Mouse (Mus musculus) heart, embryonic 13.5 days (tissue): ENCODE data around the gene Fbxl17. TPM values are rescaled to one million over a fixed set of nuclear protein-coding genes. Genes with fewer than 3 reads are reported as not detected.

Experiments
- ATAC-seq: fragments of 200-750 bp; cut with Nextera tagmentation; 2 replicates; pipeline ENCODE4 v1.8.0; 2017; ENCODE audit warnings: moderate TSS enrichment; ENCODE audit not compliant: insufficient number of reproducible peaks, low FRiP score, low TSS enrichment; ENCODE audit errors: extremely low read depth
- H3K27ac ChIP-seq: fragments of 300-500 bp; sonication (generic); replicated peaks from 2 replicates; pipeline ENCODE4 v1.5.1; 2015; ENCODE audit warnings: moderate library complexity, mild to moderate bottlenecking, inconsistent platforms
- H3K27me3 ChIP-seq: fragments of 300-500 bp; sonication (generic); replicated peaks from 2 replicates; pipeline ENCODE4 v1.6.1; 2015; ENCODE audit warnings: mild to moderate bottlenecking, inconsistent platforms
- H3K36me3 ChIP-seq: fragments of 300-500 bp; sonication (generic); 2 replicates; pipeline ENCODE4 v1.6.1; 2015; ENCODE audit warnings: mild to moderate bottlenecking, inconsistent platforms
- H3K4me1 ChIP-seq: fragments of 300-500 bp; sonication (generic); 2 replicates; pipeline ENCODE4 v1.6.1; 2015; ENCODE audit warnings: inconsistent platforms
- H3K4me2 ChIP-seq: fragments of 300-500 bp; sonication (generic); 2 replicates; pipeline ENCODE4 v1.6.1; 2015; ENCODE audit warnings: inconsistent platforms, mild to moderate bottlenecking, moderate library complexity
- H3K4me3 ChIP-seq: fragments of 300-500 bp; sonication (generic); 2 replicates; pipeline ENCODE4 v1.5.1; 2015; ENCODE audit warnings: moderate library complexity, mild to moderate bottlenecking, inconsistent platforms
- H3K9ac ChIP-seq: fragments of 300-500 bp; sonication (generic); 2 replicates; pipeline ENCODE4 v1.6.1; 2015; ENCODE audit warnings: inconsistent platforms, mild to moderate bottlenecking, moderate library complexity
- H3K9me3 ChIP-seq: fragments of 300-500 bp; sonication (generic); 2 replicates; pipeline ENCODE4 v1.6.1; 2016; ENCODE audit warnings: inconsistent platforms
- WGBS: fragments of 180-500 bp; shearing (Covaris S2); methylation state at CpG from one replicate; pipeline ENCODE4 v1.1.7; 2015; ENCODE audit warnings: mixed read lengths; 5-methylcytosine and 5-hydroxymethylcytosine counted together
- polyA plus RNA-seq: library from polyadenylated mRNA; unstranded; fragments of >200 nt; fragmentation: Nextera tagmentation; extraction: Ambion mirVana; gene quantifications from 2 replicates; pipeline ENCODE4 v1.2.1, GENCODE M21; 2015

The Fbxl17 gene
- polyA plus RNA-seq, 1 experiment from 2014 or later: 6.3 TPM

DNA sequence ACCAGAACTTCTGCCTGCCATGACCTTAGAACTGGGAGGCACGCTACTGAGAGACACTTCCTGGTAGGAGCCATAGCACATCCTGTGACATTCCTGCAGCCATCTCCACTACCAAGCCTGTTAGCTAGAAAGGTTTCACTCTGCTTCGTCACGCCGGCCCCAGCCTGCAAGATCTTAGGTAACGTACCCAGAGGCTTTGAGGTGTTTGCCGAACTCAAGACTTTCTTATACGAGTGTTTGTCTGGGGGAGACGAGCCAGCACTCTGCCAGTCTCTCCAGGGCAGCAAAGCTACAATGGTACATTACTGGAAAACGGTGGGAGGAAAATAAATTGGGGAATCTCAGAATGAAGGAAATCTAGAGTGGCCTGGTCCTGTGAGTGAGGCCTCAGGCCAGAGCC lies 292.1 kb downstream of the Fbxl17 start:
- WGBS: 86% methylated on average over 9 of the region's 9 CpGs
- peaks cover 10% of the 10 kb centered on the region for H3K4me1 ChIP-seq
- H3K9me3 ChIP-seq: 0 out of 2 replicates have a peak, but pooled peaks cover 3% of the 10 kb centered on the region
- H3K4me2 ChIP-seq: no peak overlapping the region
- H3K4me3 ChIP-seq: no peak overlapping the region
- ATAC-seq: no peak
- no peak overlapping the region for H3K27ac ChIP-seq
- H3K36me3 ChIP-seq: peaks cover 8% of the 10 kb centered on the region
- H3K27me3 ChIP-seq: no peaks in the 10 kb centered on the region
- H3K9ac ChIP-seq: no peak overlapping the region

DNA sequence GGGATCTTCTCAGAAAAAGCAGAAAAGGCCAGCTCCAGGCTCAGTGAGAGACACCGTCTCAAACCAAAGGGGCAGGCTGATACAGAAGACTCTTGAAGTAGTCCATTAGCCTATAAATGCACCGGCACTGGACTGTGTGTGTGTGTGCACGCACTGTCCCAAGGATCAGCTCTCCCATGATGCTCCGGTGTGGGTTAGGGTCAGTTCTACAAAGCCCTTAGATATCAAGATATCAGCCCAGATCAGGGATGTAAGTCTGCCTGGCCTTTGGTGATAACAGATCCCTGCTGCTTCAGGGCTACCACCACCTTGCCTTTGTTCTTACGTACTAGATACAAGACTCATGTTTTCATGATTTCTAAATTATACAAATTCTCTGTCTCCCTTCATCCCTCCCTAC lies 294.5 kb downstream of the Fbxl17 start:
- Histone ChIP-seq H3K4me3 (no peak overlapping the region), H3K27me3 (no peaks in the 10 kb centered on the region), H3K4me1 (peaks cover 10% of the 10 kb centered on the region), H3K9ac (no peak overlapping the region), H3K36me3 (peaks cover 5% of the 10 kb centered on the region; the same call in 1 of the 2 replicates), H3K9me3 (0 out of 2 replicates have a peak, but pooled peaks cover 3% of the 10 kb centered on the region), H3K4me2 (no peak overlapping the region), H3K27ac (no peak overlapping the region)
- 86% methylated on average over 5 of the region's 5 CpGs for WGBS
- ATAC-seq: no peak

DNA sequence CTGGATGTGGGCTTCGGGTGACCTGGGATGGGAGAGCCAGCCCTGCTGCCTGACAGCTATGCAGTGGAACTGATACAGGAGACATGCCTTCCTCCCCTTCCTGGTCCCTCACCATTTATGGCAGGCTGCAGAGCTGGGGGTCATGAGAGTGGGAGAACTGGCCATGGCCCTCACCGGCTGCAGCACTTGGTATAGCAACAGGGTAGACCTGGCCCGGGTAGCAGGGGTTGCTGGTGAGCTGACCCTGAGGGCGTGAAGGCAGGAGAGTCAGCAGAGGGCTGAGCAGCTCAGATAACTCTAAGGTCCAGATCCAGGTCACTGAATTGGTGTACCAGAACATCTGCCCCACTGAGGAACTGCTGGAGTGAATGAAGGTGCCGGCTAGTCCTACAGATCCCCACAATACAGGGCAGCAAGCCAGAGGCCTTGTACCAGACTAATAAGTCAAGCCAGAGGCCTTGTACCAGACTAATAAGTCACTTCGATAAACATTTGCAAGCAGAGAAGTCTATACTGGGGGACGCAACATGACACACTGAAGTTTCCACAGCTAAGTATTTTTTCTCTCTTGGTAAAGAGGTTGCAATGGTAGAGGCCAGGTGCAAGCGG lies 296.1 kb downstream of the Fbxl17 start:
- 72% methylated on average over 8 of the region's 8 CpGs for WGBS
- no peak overlapping the region for H3K27ac ChIP-seq
- H3K9ac ChIP-seq: no peak overlapping the region
- H3K4me2 ChIP-seq: no peak overlapping the region
- H3K9me3 ChIP-seq: no peaks in the 10 kb centered on the region
- no peaks in the 10 kb centered on the region for H3K36me3 ChIP-seq
- no peak for ATAC-seq
- no peak overlapping the region for H3K4me3 ChIP-seq
- peaks cover 10% of the 10 kb centered on the region for H3K4me1 ChIP-seq
- H3K27me3 ChIP-seq: no peaks in the 10 kb centered on the region

DNA sequence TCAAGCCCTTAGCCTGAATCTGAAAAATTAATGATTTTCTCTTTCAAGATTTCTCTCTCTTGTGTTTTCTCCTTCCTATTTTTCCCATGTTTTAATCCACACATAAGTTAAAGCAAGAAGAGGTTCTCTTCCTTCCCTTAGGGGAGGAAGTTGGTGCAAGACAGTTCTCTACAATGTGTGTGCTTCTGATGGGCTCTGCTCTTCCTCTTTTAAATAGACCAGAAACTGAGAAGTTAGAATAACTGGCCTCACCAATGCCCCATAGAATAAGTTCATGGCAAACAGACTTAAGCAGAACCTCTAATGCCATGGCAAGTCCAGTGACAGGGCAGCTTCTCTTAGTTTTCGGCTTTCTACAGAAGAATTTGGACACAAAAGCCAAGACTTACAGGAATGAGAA lies 301.1 kb downstream of the Fbxl17 start:
- no peak overlapping the region for H3K9ac ChIP-seq
- H3K4me1 ChIP-seq: peaks cover 11% of the 10 kb centered on the region
- H3K4me2 ChIP-seq: no peak overlapping the region
- ATAC-seq: no peak
- H3K27ac ChIP-seq: no peak overlapping the region
- no peaks in the 10 kb centered on the region for H3K9me3 ChIP-seq
- H3K27me3 ChIP-seq: no peaks in the 10 kb centered on the region
- no peaks in the 10 kb centered on the region for H3K36me3 ChIP-seq
- no peak overlapping the region for H3K4me3 ChIP-seq
- 84% methylated on average over 1 of the region's 1 CpGs for WGBS

DNA sequence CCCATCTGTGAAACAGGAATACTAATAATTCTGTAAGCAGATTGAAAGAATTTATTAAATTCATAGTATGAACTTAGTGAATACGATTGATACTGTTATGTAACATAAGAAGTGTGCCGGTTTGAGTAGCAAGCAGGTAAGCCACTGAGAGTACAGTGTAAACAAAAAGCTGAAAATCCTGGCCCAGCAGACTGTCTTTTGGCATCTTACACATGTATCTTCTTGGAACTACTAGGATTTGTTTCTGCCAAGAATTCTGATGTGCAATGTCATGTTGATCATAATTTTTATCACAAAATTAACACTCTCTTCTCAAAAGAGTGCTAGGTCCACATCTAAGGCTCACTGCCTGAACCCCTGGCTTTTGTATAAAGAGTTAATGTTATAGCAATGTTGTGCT lies 304.3 kb downstream of the Fbxl17 start:
- H3K4me2 ChIP-seq: no peak overlapping the region
- no peak overlapping the region for H3K4me3 ChIP-seq
- no peak overlapping the region for H3K27ac ChIP-seq
- 90% methylated on average over 2 of the region's 2 CpGs for WGBS
- ATAC-seq: no peak
- H3K4me1 ChIP-seq: peaks cover 23% of the 10 kb centered on the region
- no peaks in the 10 kb centered on the region for H3K27me3 ChIP-seq
- no peaks in the 10 kb centered on the region for H3K9me3 ChIP-seq
- H3K9ac ChIP-seq: no peak overlapping the region
- H3K36me3 ChIP-seq: no peaks in the 10 kb centered on the region

GRCm38 (mm10) chr17:63193196-63193595 lies 306.6 kb downstream of the Fbxl17 start:
- H3K36me3 ChIP-seq: no peaks in the 10 kb centered on the region
- no peak for ATAC-seq
- H3K4me2 ChIP-seq: no peak overlapping the region
- H3K4me3 ChIP-seq: no peak overlapping the region
- 0 out of 2 replicates have a peak overlapping the region, but pooled peaks have one; percentile 15 for H3K27ac ChIP-seq
- no peak overlapping the region for H3K9ac ChIP-seq
- H3K4me1 ChIP-seq: peaks cover 23% of the 10 kb centered on the region
- no peaks in the 10 kb centered on the region for H3K27me3 ChIP-seq
- H3K9me3 ChIP-seq: no peaks in the 10 kb centered on the region
- 41% methylated on average over 7 of the region's 7 CpGs for WGBS

DNA sequence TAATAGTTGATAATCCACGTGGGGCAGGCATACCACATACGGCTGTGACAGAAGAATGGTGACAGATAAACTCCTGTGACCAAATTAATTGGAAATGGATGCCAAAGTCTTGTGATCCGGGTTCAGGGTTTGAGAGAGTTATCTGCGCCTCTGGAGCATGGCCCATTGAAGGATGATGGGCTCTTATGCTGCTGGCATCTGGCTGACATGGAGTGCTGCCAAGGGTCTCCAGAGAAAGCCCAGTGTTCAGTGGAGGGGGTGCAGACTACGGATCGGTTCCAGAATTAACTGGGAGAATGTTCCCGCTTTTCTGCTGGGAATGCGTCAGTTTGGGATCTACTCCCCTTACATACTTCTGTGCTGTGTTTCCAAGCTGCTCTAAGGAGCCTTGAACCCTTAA lies 308.5 kb downstream of the Fbxl17 start:
- peaks cover 26% of the 10 kb centered on the region for H3K4me1 ChIP-seq
- H3K27me3 ChIP-seq: no peaks in the 10 kb centered on the region
- H3K9me3 ChIP-seq: no peaks in the 10 kb centered on the region
- H3K4me2 ChIP-seq: no peak overlapping the region
- no peak overlapping the region for H3K27ac ChIP-seq
- no peaks in the 10 kb centered on the region for H3K36me3 ChIP-seq
- no peak overlapping the region for H3K4me3 ChIP-seq
- ATAC-seq: no peak
- no peak overlapping the region for H3K9ac ChIP-seq
- WGBS: 41% methylated on average over 8 of the region's 8 CpGs

DNA sequence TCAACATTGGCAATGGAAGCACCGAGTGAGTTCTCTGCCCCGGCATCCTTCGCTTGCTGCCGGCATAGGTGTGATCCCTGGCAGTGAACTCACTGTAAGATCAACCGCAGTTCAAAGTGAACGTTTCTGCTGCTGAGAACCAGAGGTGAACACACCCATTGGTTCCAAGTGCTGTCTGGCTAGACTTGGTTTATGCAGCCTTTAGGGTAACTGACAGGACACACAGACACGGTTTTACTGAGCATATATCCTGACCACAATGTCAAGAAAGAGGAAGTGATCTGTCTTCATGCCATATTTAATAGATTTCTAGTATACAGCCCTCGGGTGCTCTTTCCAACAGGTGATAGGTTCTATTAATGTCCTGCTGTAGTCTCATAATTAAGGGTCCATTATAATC lies 310.5 kb downstream of the Fbxl17 start:
- no peak for ATAC-seq
- no peaks in the 10 kb centered on the region for H3K27me3 ChIP-seq
- H3K4me1 ChIP-seq: peaks cover 40% of the 10 kb centered on the region
- no peak overlapping the region for H3K27ac ChIP-seq
- no peak overlapping the region for H3K4me2 ChIP-seq
- H3K4me3 ChIP-seq: no peak overlapping the region
- no peak overlapping the region for H3K9ac ChIP-seq
- no peaks in the 10 kb centered on the region for H3K36me3 ChIP-seq
- H3K9me3 ChIP-seq: no peaks in the 10 kb centered on the region
- 83% methylated on average over 8 of the region's 8 CpGs for WGBS

- 76% methylated on average over 9 of the region's 9 CpGs for WGBS
- ATAC-seq: no peak
- Histone ChIP-seq H3K9me3 (no peaks in the 10 kb centered on the region), H3K4me2 (no peak overlapping the region), H3K4me1 (peaks cover 16% of the 10 kb centered on the region), H3K4me3 (no peak overlapping the region), H3K9ac (no peak overlapping the region), H3K27me3 (no peaks in the 10 kb centered on the region), H3K27ac (no peak overlapping the region), H3K36me3 (no peaks in the 10 kb centered on the region)
Measured at GRCm38 (mm10) chr17:63185531-63185930, 314.3 kb downstream of the Fbxl17 start.

DNA sequence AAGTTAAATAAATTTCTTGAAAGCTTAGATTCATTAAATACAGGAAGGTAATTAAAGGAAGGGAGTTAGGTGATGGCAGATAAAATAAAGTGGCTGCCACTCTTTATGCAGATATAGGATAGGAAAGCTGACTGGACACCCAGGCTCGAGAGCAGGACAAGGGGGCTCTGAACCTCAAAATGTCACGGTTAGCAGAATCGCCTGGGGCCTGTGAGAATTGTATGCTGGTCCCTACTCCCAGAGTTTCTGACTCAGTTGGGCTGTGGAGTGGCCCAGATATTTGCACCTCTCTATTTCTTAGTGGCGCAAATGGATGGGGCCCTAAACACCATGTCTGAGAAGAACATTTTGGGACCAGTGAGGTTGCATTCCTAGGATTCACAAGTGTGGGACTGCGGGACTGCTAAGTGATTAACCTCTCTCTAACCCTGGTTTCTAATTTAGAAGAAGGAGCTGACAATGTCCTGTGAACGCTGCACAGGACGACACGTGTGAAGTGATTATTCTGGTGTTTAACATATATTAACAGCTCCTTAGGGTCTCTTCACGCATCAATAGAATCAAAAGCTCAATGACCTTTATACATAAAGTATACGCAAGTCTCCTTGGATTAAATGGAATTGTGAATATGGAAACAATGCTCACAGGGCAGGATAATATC lies 314.8 kb downstream of the Fbxl17 start:
- H3K36me3 ChIP-seq: no peaks in the 10 kb centered on the region
- H3K9me3 ChIP-seq: no peaks in the 10 kb centered on the region
- no peak overlapping the region for H3K9ac ChIP-seq
- H3K4me3 ChIP-seq: no peak overlapping the region
- H3K4me1 ChIP-seq: peaks cover 16% of the 10 kb centered on the region
- WGBS: 52% methylated on average over 10 of the region's 10 CpGs
- ATAC-seq: no peak
- no peak overlapping the region for H3K4me2 ChIP-seq
- H3K27ac ChIP-seq: no peak overlapping the region
- H3K27me3 ChIP-seq: no peaks in the 10 kb centered on the region

DNA sequence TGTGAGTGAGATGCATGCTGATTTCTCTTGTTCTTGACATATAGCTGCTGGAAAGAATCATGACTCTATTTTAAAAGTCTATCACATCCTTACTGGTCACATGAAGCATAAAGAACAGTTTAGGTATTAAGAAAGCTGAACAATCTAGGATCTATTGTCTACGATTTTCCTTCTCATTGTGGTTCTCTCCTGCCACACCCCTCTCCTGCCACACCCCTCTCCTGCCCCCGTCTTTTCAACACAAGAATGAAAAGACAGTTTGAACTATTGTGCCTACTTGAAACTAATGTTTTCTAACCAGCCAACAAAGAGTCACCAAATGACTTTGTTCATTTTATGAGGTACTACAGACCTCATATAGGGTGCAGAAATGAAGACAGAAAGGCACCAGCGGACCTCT lies 316.4 kb downstream of the Fbxl17 start:
- ATAC-seq: no peak
- Histone ChIP-seq H3K36me3 (no peaks in the 10 kb centered on the region), H3K27me3 (no peaks in the 10 kb centered on the region), H3K4me2 (no peak overlapping the region), H3K4me1 (peaks cover 16% of the 10 kb centered on the region), H3K9ac (no peak overlapping the region), H3K9me3 (no peaks in the 10 kb centered on the region), H3K4me3 (no peak overlapping the region), H3K27ac (no peak overlapping the region)
- 79% methylated on average over 3 of the region's 3 CpGs for WGBS

DNA sequence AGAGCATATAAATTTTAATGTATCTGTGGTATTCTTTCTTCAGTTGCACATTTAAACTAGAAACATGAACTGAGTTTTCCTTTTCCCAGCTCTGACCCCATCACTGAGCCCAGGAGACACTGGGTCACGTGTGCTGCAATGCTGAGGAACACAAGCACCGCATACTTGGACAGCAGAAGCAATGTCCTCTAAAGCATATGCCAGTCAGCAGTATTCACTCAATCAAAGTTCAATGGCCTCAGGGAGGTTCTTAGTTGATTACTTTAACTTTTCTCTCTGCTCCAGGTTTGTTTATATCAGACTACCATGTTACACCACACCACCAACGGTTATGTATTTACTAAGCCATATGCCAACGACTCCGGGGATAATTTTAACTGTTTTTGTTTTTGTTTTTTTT lies 318.2 kb downstream of the Fbxl17 start:
- H3K9ac ChIP-seq: no peak overlapping the region
- H3K9me3 ChIP-seq: no peaks in the 10 kb centered on the region
- no peaks in the 10 kb centered on the region for H3K36me3 ChIP-seq
- H3K27me3 ChIP-seq: no peaks in the 10 kb centered on the region
- no peak overlapping the region for H3K4me3 ChIP-seq
- no peak for ATAC-seq
- no peak overlapping the region for H3K27ac ChIP-seq
- no peak overlapping the region for H3K4me2 ChIP-seq
- peaks cover 16% of the 10 kb centered on the region for H3K4me1 ChIP-seq
- WGBS: 81% methylated on average over 5 of the region's 5 CpGs
